Mouse (Mus musculus) E14TG2a.4 (cell line): ENCODE measurements at regions not wholly inside any gene's neighbourhood (a gene's known extent, or its start where the extent isn't known, plus 50 kb on each side); places are given as distances from the start of the nearest gene placed in this dataset.

Source experiments
- H3K27me3 ChIP-seq: 2 replicates; pipeline ENCODE4 v1.6.1; 2014; ENCODE audit warnings: low read length, control low read depth; ENCODE audit not compliant: insufficient read depth
- H3K36me3 ChIP-seq: 2 replicates; pipeline ENCODE4 v1.6.1; 2014; ENCODE audit warnings: low read length, control low read depth; ENCODE audit not compliant: insufficient read depth
- H3K4me1 ChIP-seq: replicated peaks from 2 replicates; pipeline ENCODE4 v1.6.1; 2014; ENCODE audit warnings: low read depth, low read length, control low read depth
- H3K4me3 ChIP-seq: replicated peaks from 2 replicates; pipeline ENCODE4 v1.5.1; 2014; ENCODE audit warnings: mild to moderate bottlenecking, low read length
- H3K9me3 ChIP-seq: 2 replicates; pipeline ENCODE4 v1.6.1; 2014; ENCODE audit warnings: low read length, control low read depth
- CTCF ChIP-seq: conservative IDR thresholded peaks from 2 replicates; pipeline ENCODE4 v1.5.1; 2014; ENCODE audit warnings: low read length
- NANOG ChIP-seq: IDR thresholded peaks from 2 replicates; pipeline ENCODE4 v1.6.1; 2014; ENCODE audit warnings: borderline replicate concordance, low read length, mixed read lengths
- POU5F1 ChIP-seq: IDR thresholded peaks from 2 replicates; pipeline ENCODE4 v1.6.1; 2014; ENCODE audit warnings: low read length, borderline replicate concordance

DNA sequence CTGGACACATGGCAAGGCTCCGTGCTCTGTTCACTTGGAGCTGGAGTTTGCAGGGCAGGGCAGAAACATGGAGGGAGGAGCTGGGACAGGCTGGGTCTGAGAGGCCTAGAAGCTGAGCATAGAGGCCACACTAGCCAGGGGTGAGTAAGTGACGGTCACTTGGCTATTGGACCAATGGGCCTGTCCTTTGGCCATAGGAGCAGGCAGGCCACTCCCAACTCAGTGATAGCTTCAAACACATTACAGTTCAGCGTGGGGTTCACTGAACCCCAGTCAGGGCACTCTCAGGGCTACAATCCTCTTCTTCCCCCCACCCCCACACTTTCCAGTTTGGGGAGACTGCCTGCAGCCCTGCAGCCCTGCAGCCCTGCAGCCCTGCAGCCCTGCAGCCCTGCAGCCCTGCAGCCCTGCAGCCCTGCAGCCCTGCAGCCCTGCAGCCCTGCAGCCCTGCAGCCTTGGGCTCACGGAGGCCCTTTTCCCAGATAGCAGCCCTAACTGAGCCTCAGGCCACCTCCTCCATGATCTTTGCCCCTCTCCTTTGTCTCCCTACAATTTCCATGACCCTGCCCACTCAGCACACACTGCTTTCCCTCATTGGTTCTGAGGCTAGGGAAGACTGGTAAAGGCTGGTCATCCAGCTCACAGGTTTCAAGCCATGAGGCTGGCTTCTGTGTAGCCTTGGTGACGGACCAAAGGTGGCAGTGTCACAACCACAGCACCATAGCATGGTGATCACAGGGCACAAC lies 285.3 kb downstream of the Cdh26 start:
- Histone ChIP-seq H3K4me3 (no peak overlapping the region), H3K9me3 (no peaks in the 10 kb centered on the region), H3K27me3 (peaks cover 10% of the 10 kb centered on the region; the same call in 1 of the 2 replicates), H3K36me3 (no peaks in the 10 kb centered on the region), H3K4me1 (no peaks in the 10 kb centered on the region)
- TF ChIP-seq NANOG: no peak
- TF ChIP-seq POU5F1: no peak
- no peak for TF ChIP-seq CTCF

DNA sequence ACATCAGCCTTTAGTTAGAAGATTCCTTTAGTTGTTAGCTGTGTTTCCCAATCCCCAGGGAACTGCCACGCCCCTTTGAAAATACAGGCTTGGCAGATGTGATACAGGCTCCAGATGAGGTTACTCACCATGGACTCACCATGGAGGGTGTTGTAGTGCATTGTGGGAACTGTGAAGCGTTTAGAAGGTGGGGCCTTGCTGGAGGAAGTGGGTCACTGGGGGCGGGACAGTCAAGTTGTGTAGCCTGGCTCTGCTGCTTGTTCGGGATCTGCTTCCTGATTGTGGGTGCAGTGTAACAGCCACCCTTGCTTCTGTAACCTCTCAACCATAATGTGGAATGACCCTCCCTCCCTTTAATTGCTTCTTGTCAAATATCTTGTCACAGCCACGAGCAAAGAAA lies 287.7 kb downstream of the Cdh26 start:
- Histone ChIP-seq H3K4me3 (no peak overlapping the region), H3K36me3 (no peaks in the 10 kb centered on the region), H3K9me3 (no peaks in the 10 kb centered on the region), H3K4me1 (no peaks in the 10 kb centered on the region), H3K27me3 (0 out of 2 replicates have a peak, but pooled peaks cover 7% of the 10 kb centered on the region)
- no peak for TF ChIP-seq CTCF
- no peak for TF ChIP-seq NANOG
- TF ChIP-seq POU5F1: no peak

DNA sequence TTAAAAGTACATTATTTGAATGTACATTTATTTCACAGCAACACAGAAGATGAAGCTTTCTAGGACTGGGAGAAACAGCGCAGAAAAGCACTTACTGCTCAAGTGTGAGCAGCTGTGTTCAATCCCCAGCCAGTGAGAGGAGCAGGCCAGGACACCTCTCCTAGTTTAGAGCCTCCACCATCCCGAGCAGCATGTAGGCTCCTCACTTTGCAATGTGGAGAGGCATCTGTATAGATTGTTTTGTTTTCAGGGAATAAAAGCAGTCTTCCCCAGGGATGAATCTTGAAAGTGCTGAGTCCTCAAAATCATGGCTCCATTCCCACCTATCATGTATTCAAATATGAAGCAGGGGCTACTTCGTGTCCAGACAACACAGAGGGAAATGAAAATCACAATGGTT lies 293.1 kb downstream of the Cdh26 start:
- Histone ChIP-seq H3K4me3 (no peak overlapping the region), H3K27me3 (0 out of 2 replicates have a peak, but pooled peaks cover 4% of the 10 kb centered on the region)
- TF ChIP-seq POU5F1 (no peak), NANOG (no peak)

DNA sequence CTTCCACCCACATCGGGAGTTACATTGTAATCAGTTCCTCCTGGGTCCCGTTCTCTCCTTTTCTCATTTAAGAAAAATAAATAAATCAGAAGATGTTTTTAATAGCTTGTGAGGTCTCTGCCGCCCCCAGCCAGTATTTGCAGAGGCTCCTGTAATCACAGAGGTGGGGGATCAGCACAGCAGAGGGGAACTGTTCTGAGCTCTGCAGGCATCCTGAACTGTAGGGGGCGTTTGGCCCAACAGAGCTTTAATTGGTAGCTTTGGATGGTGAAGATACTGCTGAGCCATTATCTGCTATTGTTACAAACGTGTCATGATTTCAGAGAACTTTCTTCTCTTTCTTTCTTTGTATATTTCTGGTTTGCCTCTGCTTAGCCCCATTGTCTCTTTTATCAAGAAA lies 293.9 kb downstream of the Cdh26 start:
- Histone ChIP-seq H3K9me3 (no peaks in the 10 kb centered on the region), H3K4me1 (peaks cover 18% of the 10 kb centered on the region), H3K36me3 (no peaks in the 10 kb centered on the region), H3K27me3 (peaks cover 8% of the 10 kb centered on the region), H3K4me3 (no peak overlapping the region)
- no peak for TF ChIP-seq CTCF
- TF ChIP-seq POU5F1: no peak
- TF ChIP-seq NANOG: no peak

More for the DNA sequence above, 293.1 kb downstream of the Cdh26 start:
- Histone ChIP-seq H3K4me1 (peaks cover 10% of the 10 kb centered on the region), H3K9me3 (no peaks in the 10 kb centered on the region), H3K36me3 (no peaks in the 10 kb centered on the region)

DNA sequence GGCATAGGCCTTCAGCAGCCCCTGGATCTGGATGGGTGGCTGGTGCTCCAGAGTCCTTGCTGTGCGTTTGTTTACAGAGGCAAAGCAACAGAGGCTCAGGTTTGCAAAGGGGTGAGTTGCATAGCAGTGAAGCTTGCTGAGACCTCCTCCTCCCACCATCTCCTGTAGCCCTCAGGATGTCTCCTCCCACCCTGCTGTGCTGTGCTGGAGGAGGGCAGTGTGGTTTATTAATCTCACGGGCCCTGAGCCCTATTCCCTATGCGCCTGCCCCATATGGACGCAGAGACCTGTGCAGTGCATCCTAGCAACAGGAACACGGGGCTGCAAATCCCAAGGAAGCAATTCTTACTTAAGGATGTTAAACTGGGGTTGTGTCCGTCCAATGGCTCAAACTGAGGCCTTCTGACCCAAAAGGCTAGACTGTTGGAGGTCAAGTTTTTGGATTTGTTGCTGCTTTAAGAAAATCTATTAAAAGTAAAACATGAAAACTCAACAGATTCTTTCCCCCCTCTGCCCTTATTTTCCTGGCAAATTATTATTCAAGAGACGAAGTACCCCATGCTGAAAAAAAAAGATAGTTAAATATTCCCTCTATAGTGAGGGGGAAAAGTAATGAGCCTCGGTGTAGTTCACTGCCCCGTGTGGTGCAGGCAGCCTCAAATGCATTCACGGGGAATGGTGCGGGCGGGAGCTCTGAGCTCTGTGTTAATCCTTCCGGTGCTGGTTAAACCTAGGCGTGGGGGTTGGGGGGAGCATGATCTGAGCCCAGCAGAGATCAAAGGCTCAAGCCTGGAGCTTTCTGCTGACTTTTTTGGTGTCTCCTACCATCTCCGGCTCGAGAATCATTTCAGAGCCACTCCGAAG lies 297.8 kb downstream of the Cdh26 start:
- Histone ChIP-seq H3K4me1 (peaks cover 19% of the 10 kb centered on the region), H3K36me3 (no peaks in the 10 kb centered on the region), H3K9me3 (no peaks in the 10 kb centered on the region), H3K27me3 (peaks cover 6% of the 10 kb centered on the region), H3K4me3 (no peak overlapping the region)
- no peak for TF ChIP-seq POU5F1
- TF ChIP-seq CTCF: no peak
- TF ChIP-seq NANOG: no peak

DNA sequence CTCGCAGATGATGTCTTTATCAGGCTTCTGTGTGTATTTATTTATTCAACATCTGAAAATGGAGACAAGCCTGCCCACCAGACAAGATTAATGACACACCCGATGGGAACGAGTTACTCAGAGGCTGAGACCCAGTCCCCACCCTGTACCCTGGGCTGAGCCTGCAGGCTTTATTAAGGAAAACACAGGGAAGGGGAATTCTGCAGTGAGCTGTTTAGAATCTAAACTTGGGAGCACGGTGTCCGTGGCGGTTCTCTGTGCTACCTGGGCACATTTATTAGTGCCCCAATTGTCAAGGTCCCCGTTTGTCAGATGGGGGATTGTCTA lies 298.4 kb downstream of the Cdh26 start:
- Histone ChIP-seq H3K36me3 (no peaks in the 10 kb centered on the region), H3K9me3 (no peaks in the 10 kb centered on the region), H3K4me3 (no peak overlapping the region), H3K27me3 (peaks cover 6% of the 10 kb centered on the region), H3K4me1 (peaks cover 19% of the 10 kb centered on the region)
- TF ChIP-seq CTCF: no peak
- TF ChIP-seq POU5F1: no peak
- TF ChIP-seq NANOG: no peak

DNA sequence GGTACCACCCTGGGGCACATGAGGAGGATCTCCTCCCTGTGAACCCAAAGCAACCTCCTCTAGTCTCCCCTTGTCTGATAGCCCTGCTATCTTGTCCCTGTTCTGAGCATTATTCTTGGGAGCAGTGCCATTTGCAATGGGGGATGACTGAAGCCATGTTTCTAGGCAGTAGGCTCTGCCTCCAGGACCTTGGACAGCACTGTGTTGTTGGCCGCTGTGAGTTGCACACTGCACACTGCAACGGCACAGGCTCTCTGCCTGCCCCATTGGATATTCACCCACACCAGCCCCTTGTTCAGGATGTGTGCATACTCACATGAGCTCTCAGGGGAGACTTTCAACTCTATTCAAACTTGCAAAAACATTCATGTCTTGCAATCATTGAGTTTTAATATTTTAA lies 304.8 kb downstream of the Cdh26 start:
- Histone ChIP-seq H3K27me3 (no peaks in the 10 kb centered on the region), H3K4me3 (no peak overlapping the region), H3K36me3 (no peaks in the 10 kb centered on the region), H3K4me1 (no peaks in the 10 kb centered on the region), H3K9me3 (no peaks in the 10 kb centered on the region)
- no peak for TF ChIP-seq NANOG

DNA sequence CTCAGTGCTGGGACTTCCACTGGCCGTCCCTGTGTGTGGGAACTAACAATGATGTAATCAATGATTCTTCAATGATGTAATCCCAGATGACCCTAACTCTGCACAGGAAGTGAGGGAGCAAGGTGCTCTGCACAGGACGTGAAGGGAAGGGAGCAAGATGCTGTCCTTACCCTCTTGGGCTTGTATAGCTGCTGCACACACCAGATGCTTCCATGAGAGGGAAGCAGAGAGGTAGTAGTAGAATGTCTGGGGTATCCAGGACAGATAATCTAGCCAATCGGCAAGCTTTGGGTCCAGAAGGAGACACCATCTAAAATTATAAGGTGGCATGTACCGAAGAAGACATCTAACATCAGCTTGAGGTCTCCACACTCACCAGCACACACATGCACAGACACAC lies 314.3 kb downstream of the Cdh26 start:
- H3K27me3 ChIP-seq: no peaks in the 10 kb centered on the region
- H3K4me3 ChIP-seq: no peak overlapping the region
- H3K9me3 ChIP-seq: no peaks in the 10 kb centered on the region
- H3K36me3 ChIP-seq: no peaks in the 10 kb centered on the region
- H3K4me1 ChIP-seq: no peaks in the 10 kb centered on the region
- TF ChIP-seq CTCF (no peak), POU5F1 (no peak), NANOG (no peak)
